Mouse (Mus musculus): ENCODE measurements around the gene Gm45140. TPM values are rescaled to one million over a fixed set of nuclear protein-coding genes. Genes with fewer than 3 reads are reported as not detected.
A peak's percentile ranks its signal among the peaks of the same experiment; 100 is the strongest.

Gene Gm45140
- 1 to 10 TPM; 1.9 to 3.9 TPM for total RNA-seq (2021)
- long read RNA-seq = 0 reads

- no peak for DNase-seq (ENCODE audit: low spot score in 2 of 2)
These were observed at the start of gene Gm45140 for GRCm38 (mm10) chr6:87835695-87836094. TSS of gene Gm45140 (minus strand) at chr6:87835795.

- DNase-seq (ENCODE audit: low spot score in 2 of 2) = peak; percentile 63 to 66
These were observed 47.2 kb upstream of the Gm45140 start for GRCm38 (mm10) chr6:87882816-87883215.

GRCm38 (mm10) chr6:87882221-87882620, 46.6 kb upstream of the Gm45140 start:
- no peak for DNase-seq (ENCODE audit: low spot score in 2 of 2)

GRCm38 (mm10) chr6:87879628-87880027, 44.0 kb upstream of the Gm45140 start:
- no peak for DNase-seq (ENCODE audit: low spot score in 2 of 2)

- DNase-seq (ENCODE audit: low spot score in 2 of 2) = no peak
These were observed 43.4 kb upstream of the Gm45140 start for GRCm38 (mm10) chr6:87879010-87879409.

- DNase-seq (ENCODE audit: low spot score in 2 of 2) = no peak
These were observed 40.6 kb upstream of the Gm45140 start for GRCm38 (mm10) chr6:87876068-87876643.

- no peak for DNase-seq (ENCODE audit: low spot score in 2 of 2)
These were observed 40.0 kb upstream of the Gm45140 start for GRCm38 (mm10) chr6:87875562-87875961.

GRCm38 (mm10) chr6:87875083-87875482, 39.5 kb upstream of the Gm45140 start:
- DNase-seq (ENCODE audit: low spot score in 2 of 2) = no peak

- no peak for DNase-seq (ENCODE audit: low spot score in 2 of 2)
These were observed 38.4 kb upstream of the Gm45140 start for GRCm38 (mm10) chr6:87873963-87874362.

GRCm38 (mm10) chr6:87873104-87873503, 37.5 kb upstream of the Gm45140 start:
- DNase-seq (ENCODE audit: low spot score in 2 of 2) = no peak

- DNase-seq (ENCODE audit: low spot score in 2 of 2) = no peak
These were observed 35.6 kb upstream of the Gm45140 start for GRCm38 (mm10) chr6:87871240-87871639.

- no peak for DNase-seq (ENCODE audit: low spot score in 2 of 2)
These were observed 34.8 kb upstream of the Gm45140 start for GRCm38 (mm10) chr6:87870440-87870839.

- no peak for DNase-seq (ENCODE audit: low spot score in 2 of 2)
These were observed 33.4 kb upstream of the Gm45140 start for GRCm38 (mm10) chr6:87868871-87869506.

- no peak for DNase-seq (ENCODE audit: low spot score in 2 of 2)
These were observed 31.7 kb upstream of the Gm45140 start for GRCm38 (mm10) chr6:87867256-87867655.

- no peak for DNase-seq (ENCODE audit: low spot score in 2 of 2)
These were observed 30.6 kb upstream of the Gm45140 start for GRCm38 (mm10) chr6:87866211-87866610.

- no peak for DNase-seq (ENCODE audit: low spot score in 2 of 2)
These were observed 21.5 kb upstream of the Gm45140 start for GRCm38 (mm10) chr6:87857071-87857470.

GRCm38 (mm10) chr6:87853446-87853845, 17.9 kb upstream of the Gm45140 start:
- no peak for DNase-seq (ENCODE audit: low spot score in 2 of 2)

- no peak for DNase-seq (ENCODE audit: low spot score in 2 of 2)
These were observed 16.3 kb upstream of the Gm45140 start for GRCm38 (mm10) chr6:87851871-87852270.

GRCm38 (mm10) chr6:87850900-87851614, 15.5 kb upstream of the Gm45140 start, which contains the start of gene Cnbp:
TSS of gene Cnbp (minus strand) at chr6:87851106.
- DNase-seq (ENCODE audit: low spot score in 2 of 2) = peak; percentile 96 to 98

GRCm38 (mm10) chr6:87850155-87850899, 14.7 kb upstream of the Gm45140 start:
- DNase-seq (ENCODE audit: low spot score in 2 of 2) = peak in 1 of 2 experiments; percentile 34

- no peak for DNase-seq (ENCODE audit: low spot score in 2 of 2)
These were observed 14.2 kb upstream of the Gm45140 start for GRCm38 (mm10) chr6:87849780-87850154.

GRCm38 (mm10) chr6:87846813-87847212, 11.2 kb upstream of the Gm45140 start:
- DNase-seq (ENCODE audit: low spot score in 2 of 2) = no peak

Data from layer of hippocampus, adult 18-20 months (tissue).